Mouse (Mus musculus): ENCODE measurements around the gene Fam178b. TPM values are rescaled to one million over a fixed set of nuclear protein-coding genes. Genes with fewer than 3 reads are reported as not detected.
"Not testable (repeated sequence)": the region's sequence is repeated elsewhere in the genome, so short reads cannot be mapped to it uniquely, and the experiment has no call there.

The Fam178b gene
- total RNA-seq, 2 experiments from 2014 or later, result not detected

DNA sequence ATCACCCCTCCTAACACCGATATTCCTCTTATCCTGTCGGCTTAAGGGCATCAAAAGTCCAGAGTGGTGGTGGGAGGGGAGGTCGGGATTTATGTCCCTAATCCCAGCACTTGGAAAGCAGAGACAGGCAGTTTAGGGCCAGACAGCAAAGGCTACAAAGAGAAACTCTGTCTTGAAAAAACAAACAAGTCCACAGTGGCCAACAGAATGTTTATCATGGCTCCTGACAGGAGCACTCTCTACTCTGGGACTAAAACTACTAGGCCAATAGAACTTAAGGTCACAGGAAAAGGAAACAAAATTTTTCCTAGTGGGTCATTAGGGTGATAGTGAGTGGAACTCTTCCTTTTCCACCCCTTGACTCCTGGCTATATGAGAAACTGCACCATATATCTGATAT is 8.0 kb downstream of the Fam178b start:
- ATAC-seq (replicated peaks; ENCODE audit: low FRiP score, poor library complexity, severe bottlenecking), result no peak

DNA sequence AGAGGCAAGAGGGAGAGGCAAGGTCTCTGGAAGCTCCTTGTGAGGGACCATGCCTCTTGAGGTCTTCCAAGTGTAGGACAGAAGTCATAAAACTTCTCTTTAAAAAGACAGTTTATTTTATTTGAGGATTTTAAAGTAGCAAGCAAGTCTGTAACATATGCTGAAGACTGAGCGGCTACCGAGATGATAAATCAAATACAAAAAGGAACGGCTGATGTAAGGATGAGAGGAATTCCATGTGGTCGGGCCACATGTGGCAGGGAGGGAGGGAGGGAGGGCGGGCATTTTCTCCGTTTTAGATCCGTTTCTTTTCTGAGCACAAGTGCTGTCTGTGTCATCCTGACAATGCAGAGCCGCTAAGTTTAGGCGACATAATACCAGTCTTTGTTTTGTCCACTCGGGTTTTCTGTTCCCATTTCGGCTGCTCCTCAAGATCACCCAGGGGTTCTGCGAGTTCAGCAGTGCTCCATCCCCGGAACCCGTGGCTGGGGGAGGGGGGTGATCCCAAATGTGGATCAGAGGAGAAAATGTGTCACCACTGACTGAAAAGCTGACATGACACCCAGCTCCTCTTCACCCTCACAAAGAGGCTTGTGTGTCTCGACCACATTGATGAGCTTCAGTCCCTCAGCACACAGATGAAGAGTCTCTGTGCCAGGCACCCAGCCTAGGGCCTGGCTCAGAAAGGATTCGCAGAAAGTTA is 10.2 kb downstream of the Fam178b start:
- ATAC-seq (replicated peaks; ENCODE audit: low FRiP score, poor library complexity, severe bottlenecking), result no peak

DNA sequence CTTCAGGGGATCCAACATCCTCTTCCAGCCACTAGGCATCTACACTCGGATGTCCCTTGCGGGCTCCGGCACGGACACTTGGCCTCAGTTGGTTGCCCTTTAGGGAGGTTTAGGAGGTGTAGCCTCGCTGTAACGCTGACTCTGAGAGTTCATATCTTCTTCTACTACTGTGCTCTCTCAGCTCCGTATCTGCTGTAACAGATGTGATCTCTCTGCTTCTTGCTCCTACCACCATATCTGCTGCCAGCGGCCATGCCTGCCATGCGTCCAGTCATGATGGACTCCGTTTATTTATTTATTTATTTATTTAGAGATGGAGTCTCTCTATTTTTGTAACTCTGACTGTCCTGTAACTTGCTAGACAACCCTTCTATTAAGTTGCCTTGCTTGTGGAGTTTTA is 11.7 kb downstream of the Fam178b start:
- no peak for ATAC-seq (replicated peaks; ENCODE audit: low FRiP score, poor library complexity, severe bottlenecking)

DNA sequence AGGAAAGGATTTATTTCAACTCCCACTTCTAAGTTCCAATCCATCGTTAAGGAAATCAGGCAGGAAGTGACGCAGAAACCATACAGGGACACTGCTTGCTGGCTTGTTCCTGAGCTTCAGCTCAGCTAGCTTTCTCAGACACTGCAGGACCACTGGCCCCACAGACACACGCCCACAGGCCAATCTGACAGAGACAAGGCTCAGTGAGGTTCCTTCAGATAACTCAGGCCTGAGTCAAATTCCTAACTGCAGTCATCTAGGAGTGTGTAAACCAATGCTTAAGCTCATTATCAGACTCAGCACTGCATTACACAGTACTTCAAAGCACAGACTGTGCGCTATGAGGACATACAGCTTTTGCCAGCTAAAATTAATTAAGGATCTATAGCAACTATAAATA is 12.7 kb downstream of the Fam178b start:
- ATAC-seq (replicated peaks; ENCODE audit: low FRiP score, poor library complexity, severe bottlenecking), result no peak

DNA sequence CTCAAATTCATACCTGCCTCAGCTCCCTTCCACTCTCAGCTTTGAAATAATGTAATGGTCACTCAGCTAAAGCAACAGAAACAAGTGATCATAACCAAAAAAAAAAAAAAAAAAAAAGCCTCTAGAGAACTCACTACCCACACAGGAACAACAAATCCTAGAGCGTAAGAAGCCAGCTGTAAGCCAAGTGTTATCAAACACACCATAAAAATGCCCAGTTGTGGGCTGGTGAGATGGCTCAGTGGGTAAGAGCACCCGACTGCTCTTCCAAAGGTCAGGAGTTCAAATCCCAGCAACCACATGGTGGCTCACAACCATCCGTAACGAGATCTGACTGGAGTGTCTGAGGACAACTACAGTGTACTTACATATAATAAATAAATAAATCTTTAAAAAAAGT is 15.0 kb downstream of the Fam178b start:
- ATAC-seq (replicated peaks; ENCODE audit: low FRiP score, poor library complexity, severe bottlenecking), result not testable (repeated sequence)

DNA sequence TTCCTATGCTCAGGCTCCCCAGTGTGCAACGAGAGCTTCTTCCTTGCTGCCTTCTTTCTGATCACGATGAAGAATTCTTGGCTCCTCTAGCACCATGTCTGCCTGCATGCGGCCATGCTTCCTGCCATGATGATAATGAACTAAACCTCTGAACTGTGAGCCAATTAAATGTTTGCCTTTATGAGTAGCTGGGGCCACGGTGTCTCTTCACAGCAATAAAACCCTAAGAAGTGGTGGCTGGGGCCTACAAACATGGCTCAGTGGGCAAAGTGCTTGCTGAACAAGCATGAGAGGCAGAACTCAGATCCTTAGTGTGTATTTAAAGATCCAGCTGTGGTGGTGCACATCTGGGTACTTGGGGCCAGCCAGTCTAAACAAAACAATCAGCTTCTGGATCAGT is 17.0 kb downstream of the Fam178b start:
- no peak for ATAC-seq (replicated peaks; ENCODE audit: low FRiP score, poor library complexity, severe bottlenecking)

DNA sequence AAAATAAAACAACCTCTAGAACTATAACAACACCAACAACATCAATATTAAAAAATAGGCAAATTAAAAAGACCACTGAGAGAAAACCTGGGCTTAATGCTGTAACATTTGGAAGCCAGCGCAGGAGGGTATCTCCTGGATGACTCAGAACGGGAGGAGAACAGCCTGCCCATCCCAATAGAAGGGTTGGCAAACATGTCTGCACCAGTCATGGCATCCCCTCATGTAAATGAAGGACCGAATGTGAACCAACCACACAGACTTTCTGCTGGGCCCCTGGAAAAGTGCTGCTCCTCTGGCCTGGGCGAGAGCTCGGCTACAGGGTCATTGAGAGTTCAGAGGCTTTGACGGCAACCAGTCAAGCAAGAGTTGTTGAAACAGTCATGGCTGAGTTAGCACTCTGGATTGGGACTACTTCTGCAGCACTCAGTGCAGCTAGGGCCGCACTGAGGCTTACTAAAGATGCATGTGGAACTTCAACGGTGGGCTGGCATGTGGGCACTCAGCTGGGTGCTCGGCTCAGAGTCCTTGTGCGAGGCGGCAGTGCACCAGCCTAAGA is 17.7 kb downstream of the Fam178b start:
- ATAC-seq (replicated peaks; ENCODE audit: low FRiP score, poor library complexity, severe bottlenecking), result no peak

DNA sequence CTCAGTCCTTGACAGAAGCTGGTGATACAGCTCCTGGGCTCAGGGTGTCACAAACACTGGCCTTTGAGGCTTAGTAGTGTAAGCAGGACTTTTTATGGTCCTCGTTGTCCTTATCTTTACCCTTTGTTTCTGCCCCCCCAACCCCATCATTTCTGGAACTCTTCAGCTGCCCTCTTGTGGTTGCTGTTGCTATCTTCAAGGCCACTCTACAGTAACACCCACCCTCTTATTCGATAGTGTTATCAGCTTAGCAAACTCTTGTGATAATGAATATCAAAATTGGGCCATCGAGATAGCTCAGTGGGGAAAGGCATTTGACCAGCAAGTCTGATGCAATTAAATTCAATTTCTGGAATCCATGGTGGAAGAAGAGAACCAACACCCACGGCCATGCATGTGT is 18.5 kb downstream of the Fam178b start:
- ATAC-seq (replicated peaks; ENCODE audit: low FRiP score, poor library complexity, severe bottlenecking), result no peak

DNA sequence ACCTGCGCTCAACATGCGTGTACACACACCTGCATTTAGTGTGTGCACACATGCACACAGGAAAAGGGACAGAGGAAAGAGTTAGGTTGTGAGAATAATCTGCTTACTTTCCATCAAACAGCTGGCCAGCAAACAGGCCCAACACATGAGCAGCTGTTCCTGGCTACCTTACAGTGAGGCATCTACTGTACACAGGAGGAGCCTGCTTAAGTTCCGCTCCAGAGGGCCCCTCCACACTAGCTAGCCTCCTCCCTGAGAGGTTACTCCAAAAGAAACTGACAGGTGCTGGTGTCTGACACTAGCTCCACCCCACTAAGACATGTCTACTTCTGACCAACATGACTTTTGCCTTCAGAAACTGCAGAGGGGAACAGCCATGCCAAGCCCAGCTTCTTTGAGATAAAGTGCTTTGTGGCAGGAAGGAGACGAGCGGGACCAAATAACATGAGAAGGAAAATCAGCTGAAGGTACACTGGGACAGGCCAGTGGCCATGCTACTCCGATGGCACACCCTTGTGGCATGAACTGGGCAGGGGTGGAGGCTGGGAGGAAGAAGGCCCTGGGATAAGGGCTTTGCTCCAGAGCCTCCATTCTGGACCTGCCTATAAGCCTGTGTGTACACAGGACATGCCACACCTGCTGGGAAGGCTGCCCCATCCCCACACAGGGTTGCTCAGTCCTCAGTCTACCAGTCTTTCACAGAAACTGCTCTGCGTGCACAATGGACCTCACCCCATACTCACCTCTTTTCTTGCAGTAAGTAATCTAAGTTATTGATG is 24.2 kb downstream of the Fam178b start:
- ATAC-seq (replicated peaks; ENCODE audit: low FRiP score, poor library complexity, severe bottlenecking), result no peak

DNA sequence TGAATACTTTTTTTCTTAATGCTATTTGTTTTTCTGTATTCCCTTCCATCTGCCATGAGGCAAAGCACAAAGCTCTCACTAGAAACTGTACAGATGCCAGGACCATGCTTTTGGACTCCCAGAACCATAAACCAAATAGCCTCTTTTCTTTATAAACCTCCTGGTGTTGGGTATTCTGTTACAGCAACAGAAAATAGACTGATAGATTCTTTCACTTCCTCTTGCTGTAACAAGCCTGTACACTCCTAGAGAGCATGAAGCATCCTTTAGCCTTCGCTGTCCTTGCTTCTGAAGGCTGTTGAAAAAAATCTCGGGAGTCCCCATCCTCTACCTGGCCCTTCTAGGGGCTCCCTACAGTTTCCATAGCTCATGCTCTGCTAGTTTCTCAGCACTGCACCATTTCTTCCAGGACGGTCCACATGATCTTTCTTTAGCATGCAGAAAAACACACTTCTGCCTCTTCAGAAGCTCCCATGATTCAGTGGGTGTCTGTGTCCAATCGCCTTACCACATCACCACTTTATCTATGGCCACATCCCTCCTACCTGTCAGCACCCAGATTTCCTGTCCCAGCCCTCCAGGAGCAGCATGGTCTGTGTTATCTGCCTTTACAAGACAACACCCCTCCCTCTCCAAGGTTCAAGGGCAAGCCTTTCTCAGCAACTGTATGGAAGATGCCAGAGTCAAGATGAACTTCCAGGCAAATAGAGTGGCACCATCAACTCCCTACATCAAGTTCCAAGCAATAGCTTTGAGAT is 25.1 kb downstream of the Fam178b start:
- ATAC-seq (replicated peaks; ENCODE audit: low FRiP score, poor library complexity, severe bottlenecking), result no peak

DNA sequence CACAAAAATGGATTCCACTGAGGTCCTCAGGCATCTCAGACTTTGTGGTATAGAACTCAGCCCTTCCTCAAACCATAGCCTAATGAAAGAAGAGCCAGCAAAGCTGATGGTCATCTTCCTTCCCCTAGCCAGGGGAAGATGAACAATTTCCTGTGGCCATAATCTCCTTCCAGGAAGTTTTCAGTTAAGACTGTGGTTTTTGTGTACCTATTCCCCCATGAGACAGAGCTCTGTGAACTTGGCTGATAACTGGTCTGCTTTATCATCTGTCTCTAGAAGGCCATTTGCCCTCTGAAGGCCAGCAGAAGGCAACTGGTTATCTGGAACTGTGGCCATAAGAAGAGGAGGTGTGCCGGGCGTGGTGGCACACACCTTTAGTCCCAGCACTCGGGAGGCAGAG is 26.8 kb downstream of the Fam178b start:
- ATAC-seq (replicated peaks; ENCODE audit: low FRiP score, poor library complexity, severe bottlenecking), result no peak

DNA sequence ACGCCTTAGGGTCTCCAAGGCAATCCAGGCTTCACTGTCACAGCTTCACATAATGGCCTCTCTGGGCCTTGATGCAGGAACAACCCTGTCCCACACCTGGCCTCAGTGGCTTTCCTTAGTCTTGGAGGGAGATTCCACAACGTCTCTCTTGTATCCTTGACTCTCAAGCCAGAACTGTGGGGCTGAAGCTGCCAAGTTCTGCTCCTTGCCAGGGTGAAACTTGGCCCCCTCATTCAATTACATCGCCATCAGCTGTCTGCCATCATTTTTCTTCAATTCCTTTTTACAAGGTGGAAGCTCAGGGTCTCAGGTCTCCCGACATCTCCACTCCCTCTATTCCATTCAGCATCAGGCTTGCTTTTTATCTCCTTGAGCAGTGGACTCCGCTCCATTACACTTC is 27.9 kb downstream of the Fam178b start:
- no peak for ATAC-seq (replicated peaks; ENCODE audit: low FRiP score, poor library complexity, severe bottlenecking)

DNA sequence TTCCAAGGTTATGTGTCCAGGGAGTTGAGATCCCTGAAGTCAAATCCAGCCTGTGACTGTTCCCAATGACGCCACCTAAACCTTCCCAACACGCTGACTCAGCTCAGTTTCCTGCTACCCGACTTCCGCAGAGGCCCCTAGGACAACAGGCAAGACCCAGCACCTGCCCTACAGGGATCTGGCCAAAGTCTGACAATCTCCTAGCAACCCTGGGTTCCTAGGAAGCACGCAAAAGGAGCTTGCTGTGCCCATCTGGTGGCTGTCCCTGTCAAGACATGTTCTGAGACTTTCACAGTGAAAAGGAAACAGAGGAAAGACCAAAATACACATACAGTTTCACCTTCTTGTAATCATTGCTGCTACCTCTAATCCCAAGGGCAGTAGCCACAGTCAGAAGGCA is 35.4 kb downstream of the Fam178b start:
- no peak for ATAC-seq (replicated peaks; ENCODE audit: low FRiP score, poor library complexity, severe bottlenecking)

DNA sequence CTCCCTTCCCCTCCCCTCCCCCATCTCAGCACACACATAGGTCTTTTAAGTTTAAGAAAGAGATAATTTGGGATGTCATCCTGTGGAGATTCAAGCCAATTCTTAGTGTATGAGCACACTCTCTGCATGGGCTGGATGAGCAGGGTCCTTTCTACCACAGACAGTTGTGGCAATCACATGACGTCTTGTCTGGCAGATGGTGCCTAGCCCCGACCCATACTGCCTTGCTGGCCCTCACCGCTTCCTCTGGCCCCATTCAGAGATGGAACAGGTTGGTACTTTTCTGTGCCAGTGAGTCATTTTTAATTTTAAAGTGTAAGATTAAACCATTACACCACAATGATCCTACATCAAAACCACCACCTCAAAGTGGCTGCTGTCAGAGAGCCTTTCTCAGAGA is 36.7 kb downstream of the Fam178b start:
- ATAC-seq (replicated peaks; ENCODE audit: low FRiP score, poor library complexity, severe bottlenecking), result no peak

DNA sequence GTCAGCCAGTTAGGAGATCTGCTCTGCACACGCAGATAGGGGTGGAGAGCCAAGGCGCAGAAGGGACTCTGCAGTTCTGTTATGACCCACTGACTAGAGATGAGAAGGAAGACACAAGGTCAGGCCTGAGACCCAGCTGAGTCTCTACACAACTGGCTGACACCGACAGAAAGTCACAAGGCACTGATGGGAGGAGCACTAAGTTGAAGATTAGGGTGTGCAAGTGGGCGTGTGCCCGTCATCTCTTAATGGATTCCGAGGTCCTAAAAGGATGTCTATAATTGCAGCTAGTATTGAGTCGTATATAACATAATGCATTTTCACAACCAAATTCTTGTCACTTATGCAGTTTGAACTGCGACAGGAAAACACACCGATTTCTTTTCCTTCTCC is 38.4 kb downstream of the Fam178b start:
- ATAC-seq (replicated peaks; ENCODE audit: low FRiP score, poor library complexity, severe bottlenecking), result 0 out of 2 replicates have a peak, but pooled peaks have one; percentile 12

DNA sequence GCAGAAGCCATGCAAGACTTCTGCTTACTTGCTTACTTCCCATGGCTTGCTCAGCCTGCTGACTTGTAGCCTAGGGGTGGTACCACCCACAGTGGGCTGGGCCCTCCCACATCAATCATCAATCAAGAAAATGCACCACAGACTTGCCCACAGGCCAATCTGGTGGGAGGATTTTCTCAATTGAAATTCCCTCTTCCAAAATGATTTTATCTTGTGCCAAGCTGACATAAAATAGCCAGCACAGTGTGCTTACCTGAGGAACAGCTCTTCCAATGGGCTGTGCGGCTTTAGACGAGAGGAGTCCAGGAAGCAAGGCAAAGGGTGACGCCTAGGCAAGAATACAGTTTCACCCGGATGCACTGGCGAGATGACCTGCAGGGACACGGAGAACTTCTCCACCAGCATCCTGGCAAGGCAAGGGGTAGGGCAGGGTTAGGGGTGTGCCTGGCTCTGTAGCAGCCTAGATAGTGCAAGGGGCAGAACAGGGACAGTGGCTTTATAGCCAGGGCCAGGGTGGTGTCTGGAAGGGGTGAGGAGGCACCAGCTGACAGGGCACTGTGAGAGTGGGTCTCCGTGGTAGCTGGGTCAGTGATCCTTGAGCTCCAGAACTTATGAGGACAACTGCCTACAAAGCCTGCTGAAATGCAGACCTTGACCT is 38.9 kb downstream of the Fam178b start:
- 0 out of 2 replicates have a peak, but pooled peaks have one; percentile 41 for ATAC-seq (replicated peaks; ENCODE audit: low FRiP score, poor library complexity, severe bottlenecking)

DNA sequence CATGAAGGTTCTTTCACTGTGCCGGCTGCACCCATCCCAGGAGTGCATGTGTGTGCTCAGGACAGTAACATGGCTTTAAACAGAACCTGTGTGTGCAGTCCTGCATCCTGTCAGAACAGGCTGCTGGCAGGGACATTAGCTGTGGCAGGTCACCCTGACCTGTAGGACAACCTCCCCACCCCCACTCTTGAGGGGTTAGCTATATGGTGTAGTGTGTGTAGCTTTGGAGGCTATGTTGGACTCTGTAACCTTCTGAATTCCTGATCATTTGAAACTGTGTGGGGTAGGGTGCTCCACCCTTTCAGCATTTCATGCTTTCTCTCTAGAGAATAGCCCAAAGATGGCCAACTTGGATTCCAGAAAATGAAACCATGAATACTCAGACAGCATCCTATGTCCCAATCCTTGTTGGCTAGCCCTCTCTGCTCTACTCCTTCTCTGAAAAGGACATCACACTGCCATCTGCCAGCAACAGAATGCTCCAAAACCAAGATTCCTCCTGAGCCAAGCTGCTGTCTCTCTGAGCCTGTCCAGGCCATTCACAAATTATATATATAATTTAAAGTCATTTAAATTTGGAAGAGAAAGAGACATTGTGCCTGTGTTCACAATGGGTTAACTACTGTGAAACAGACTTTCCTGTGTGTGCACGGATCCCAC is 47.0 kb downstream of the Fam178b start:
- ATAC-seq (replicated peaks; ENCODE audit: low FRiP score, poor library complexity, severe bottlenecking), result no peak

DNA sequence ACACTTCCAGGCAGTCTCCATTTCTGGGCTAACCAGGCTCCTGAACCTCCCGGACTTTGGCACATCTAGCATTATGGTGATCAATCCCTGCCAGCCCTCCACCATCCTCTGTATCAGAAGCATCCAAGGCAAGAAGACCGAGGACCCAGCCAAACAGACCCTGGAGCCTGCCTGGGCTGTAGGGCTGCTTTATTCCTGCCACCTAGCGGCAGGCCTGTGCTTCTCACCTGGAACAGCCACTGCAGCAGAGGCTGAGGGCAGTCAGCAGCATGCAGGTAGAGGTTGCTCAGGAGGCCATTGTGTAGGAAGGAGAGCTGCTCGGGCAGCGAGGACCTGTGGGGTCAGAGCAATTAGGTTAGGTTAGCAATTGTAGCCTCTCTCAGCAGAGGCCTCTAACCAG is 48.0 kb downstream of the Fam178b start:
- no peak for ATAC-seq (replicated peaks; ENCODE audit: low FRiP score, poor library complexity, severe bottlenecking)

DNA sequence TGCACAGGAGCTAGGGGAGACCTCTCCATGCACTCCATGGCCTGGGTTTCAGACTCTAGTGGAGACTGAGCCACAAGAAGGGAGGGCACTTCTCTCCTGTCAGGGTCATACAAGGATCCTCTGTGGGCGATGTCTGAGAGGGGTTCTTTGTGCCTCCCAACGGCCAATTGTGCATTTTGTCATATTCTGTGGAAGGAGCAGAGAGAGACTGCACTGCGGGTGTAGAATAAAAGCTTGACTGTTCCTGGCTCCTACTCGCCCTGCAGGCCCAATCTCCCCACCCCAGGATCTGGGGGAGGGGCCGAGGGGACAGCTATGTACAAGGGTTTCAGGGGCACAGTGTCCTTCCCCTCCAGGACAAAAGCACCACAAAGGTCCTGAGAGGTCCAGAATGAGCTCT is 49.1 kb downstream of the Fam178b start:
- no peak for ATAC-seq (replicated peaks; ENCODE audit: low FRiP score, poor library complexity, severe bottlenecking)
